Mouse (Mus musculus): ENCODE results near the gene Gm28041. TPM values are rescaled to one million over a fixed set of nuclear protein-coding genes. Genes with fewer than 3 reads are reported as not detected.

The Gm28041 gene
- total RNA-seq, 2 experiments from 2014 or later = not detected

Other genes with a start within 250 kb of the Gm28041 start
- gene Rsl1, start 202.6 kb downstream of the Gm28041 start, total RNA-seq (2021) = 1 to 10 TPM; 4.3 to 5.5 TPM
- gene Zfp455, start 181.2 kb downstream of the Gm28041 start, total RNA-seq (2021) = 1 to 10 TPM; 3.1 to 4.5 TPM
- 10 to 100 TPM; 18.7 to 20.4 TPM for gene Zfp458, start 97.3 kb downstream of the Gm28041 start, total RNA-seq (2021)
- gene Zfp457, start 69.2 kb downstream of the Gm28041 start, total RNA-seq (2021) = 1 to 10 TPM; 5.1 to 7.2 TPM
- gene Zfp595, start 43.2 kb downstream of the Gm28041 start, total RNA-seq (2021) = 1 to 10 TPM; 3.1 TPM
- gene Gm28044, start 15.2 kb downstream of the Gm28041 start, total RNA-seq (2021) = 1 to 10 TPM in 1 of 2 experiments, not detected in 1; 3.6 TPM
- under 1 TPM; 0.77 to 0.91 TPM for gene Zfp953, start 15.1 kb downstream of the Gm28041 start, total RNA-seq (2021)
- gene Zfp456, start 77 bp upstream of the Gm28041 start, total RNA-seq (2021) = 1 to 10 TPM; 1.4 to 2.0 TPM
- 1 to 10 TPM; 2.6 to 3.5 TPM for gene Zfp429, start 24.1 kb upstream of the Gm28041 start, total RNA-seq (2021)
- 1 to 10 TPM; 3.9 to 5.0 TPM for gene Zfp459, start 45.7 kb upstream of the Gm28041 start, total RNA-seq (2021)
- 10 to 100 TPM; 12.1 to 12.8 TPM for gene Zfp874a, start 75.9 kb upstream of the Gm28041 start, total RNA-seq (2021)
- gene Zfp874b, start 108.5 kb upstream of the Gm28041 start, total RNA-seq (2021) = 10 to 100 TPM; 14.9 to 23.6 TPM
- 1 to 10 TPM; 9.7 to 9.9 TPM for gene Zfp58, start 124.8 kb upstream of the Gm28041 start, total RNA-seq (2021)
- gene Gm26965, start 150.4 kb upstream of the Gm28041 start, total RNA-seq (2021) = 1 to 10 TPM in 1 of 2 experiments, not detected in 1; 1.6 TPM
- gene Zfp87, start 150.4 kb upstream of the Gm28041 start, total RNA-seq (2021) = 10 to 100 TPM; 21.3 to 21.4 TPM
- gene Zfp748, start 178.1 kb upstream of the Gm28041 start, total RNA-seq (2021) = 10 to 100 TPM; 10.2 to 10.3 TPM
- gene Zfp729b, start 234.0 kb upstream of the Gm28041 start, total RNA-seq (2021) = 1 to 10 TPM; 7.5 to 8.5 TPM

All from left cerebral cortex, adult 18-20 months (tissue).